Mouse (Mus musculus): ENCODE results near the gene Degs2.
A peak's percentile ranks its signal among the peaks of the same experiment; 100 is the strongest.

Gene Degs2

GRCm38 (mm10) chr12:108700037-108700436 is 2.1 kb downstream of the Degs2 start:
- DNase-seq (ENCODE audit: extremely low spot score) = no peak

GRCm38 (mm10) chr12:108699576-108699975 is 2.5 kb downstream of the Degs2 start:
- no peak for DNase-seq (ENCODE audit: extremely low spot score)

GRCm38 (mm10) chr12:108698697-108699471 is 3.2 kb downstream of the Degs2 start:
- no peak for DNase-seq (ENCODE audit: extremely low spot score)

- no peak for DNase-seq (ENCODE audit: extremely low spot score)
These were observed 7.9 kb downstream of the Degs2 start for GRCm38 (mm10) chr12:108694223-108694622.

- no peak for DNase-seq (ENCODE audit: extremely low spot score)
These were observed 8.5 kb downstream of the Degs2 start for GRCm38 (mm10) chr12:108693592-108693991.

- DNase-seq (ENCODE audit: extremely low spot score) = no peak
These were observed 11.6 kb downstream of the Degs2 start for GRCm38 (mm10) chr12:108690529-108690928.

GRCm38 (mm10) chr12:108689167-108689566 is 12.9 kb downstream of the Degs2 start:
- DNase-seq (ENCODE audit: extremely low spot score) = no peak

GRCm38 (mm10) chr12:108686926-108687325 is 15.2 kb downstream of the Degs2 start:
- DNase-seq (ENCODE audit: extremely low spot score) = no peak

GRCm38 (mm10) chr12:108686463-108686862 is 15.7 kb downstream of the Degs2 start:
- no peak for DNase-seq (ENCODE audit: extremely low spot score)

GRCm38 (mm10) chr12:108682240-108683023 is 19.7 kb downstream of the Degs2 start:
- no peak for DNase-seq (ENCODE audit: extremely low spot score)

GRCm38 (mm10) chr12:108680861-108681260 is 21.3 kb downstream of the Degs2 start:
- DNase-seq (ENCODE audit: extremely low spot score) = no peak

- DNase-seq (ENCODE audit: extremely low spot score) = no peak
These were observed 23.7 kb downstream of the Degs2 start for GRCm38 (mm10) chr12:108678366-108678765.

- DNase-seq (ENCODE audit: extremely low spot score) = no peak
These were observed 25.0 kb downstream of the Degs2 start for GRCm38 (mm10) chr12:108677116-108677515.

- DNase-seq (ENCODE audit: extremely low spot score) = no peak
These were observed 26.3 kb downstream of the Degs2 start for GRCm38 (mm10) chr12:108675614-108676401.

GRCm38 (mm10) chr12:108674916-108675315 is 27.2 kb downstream of the Degs2 start:
- no peak for DNase-seq (ENCODE audit: extremely low spot score)

GRCm38 (mm10) chr12:108674502-108674901 is 27.6 kb downstream of the Degs2 start:
- no peak for DNase-seq (ENCODE audit: extremely low spot score)

GRCm38 (mm10) chr12:108673546-108673945 is 28.6 kb downstream of the Degs2 start:
- no peak for DNase-seq (ENCODE audit: extremely low spot score)

GRCm38 (mm10) chr12:108672908-108673307 is 29.2 kb downstream of the Degs2 start:
- no peak for DNase-seq (ENCODE audit: extremely low spot score)

- no peak for DNase-seq (ENCODE audit: extremely low spot score)
These were observed 30.6 kb downstream of the Degs2 start for GRCm38 (mm10) chr12:108671541-108671940.

GRCm38 (mm10) chr12:108668606-108669235 is 33.4 kb downstream of the Degs2 start:
- no peak for DNase-seq (ENCODE audit: extremely low spot score)

GRCm38 (mm10) chr12:108657350-108657749 is 44.8 kb downstream of the Degs2 start:
- DNase-seq (ENCODE audit: extremely low spot score) = peak; percentile 39

Measured in embryo, embryonic 9.5 days (tissue).